Comparison of ENCODE assay signal across 8 mouse cellular contexts in genomic region chr17:44239030-44239721, GRCm38 (mm10). TPM values are rescaled to one million over a fixed set of nuclear protein-coding genes. Genes with fewer than 3 reads are reported as not detected.
DNase-seq lines count a peak whose midpoint lies in the region; ATAC-seq lines count a peak whose summit lies in the region.

No protein-coding gene starts in this region.

- H3K4me2 ChIP-seq in intestine, embryonic 15.5 days (replicated peaks), result peak overlapping the region; percentile 48
- peak overlapping the region; percentile 48 for H3K4me2 ChIP-seq in liver, embryonic 16.5 days (ENCODE audit: low read depth, low read length)
- H3K4me2 ChIP-seq in neural tube, embryonic 14.5 days (ENCODE audit: low read depth, low read length), result peak overlapping the region; percentile 15; the same call in 1 of the 2 replicates

- peak overlapping the region; percentile 77 for H3K27ac ChIP-seq in intestine, embryonic 15.5 days
- peak overlapping the region; percentile 64 for H3K27ac ChIP-seq in liver, embryonic 16.5 days (ENCODE audit: low read length)
- H3K27ac ChIP-seq in neural tube, embryonic 14.5 days (ENCODE audit: low read depth, low read length), result no peak overlapping the region

- H3K36me3 ChIP-seq in intestine, embryonic 15.5 days, result no peaks in the 10 kb centered on the region
- no peaks in the 10 kb centered on the region for H3K36me3 ChIP-seq in liver, embryonic 16.5 days (ENCODE audit: control insufficient read depth, insufficient read depth)
- H3K36me3 ChIP-seq in neural tube, embryonic 14.5 days (ENCODE audit: control insufficient read depth, insufficient read depth, low read length), result no peaks in the 10 kb centered on the region

- no peaks in the 10 kb centered on the region for H3K9me3 ChIP-seq in intestine, embryonic 15.5 days
- peaks cover 4% of the 10 kb centered on the region; the same call in 1 of the 2 replicates for H3K9me3 ChIP-seq in liver, embryonic 16.5 days (replicated peaks; ENCODE audit: control insufficient read depth, low read length)
- no peaks in the 10 kb centered on the region for H3K9me3 ChIP-seq in neural tube, embryonic 14.5 days (ENCODE audit: control insufficient read depth, low read length)

- 11% methylated on average over 10 of the region's 10 CpGs for WGBS in intestine, embryonic 15.5 days
- WGBS in liver, embryonic 16.5 days (ENCODE audit: insufficient replicate concordance), result 3% methylated on average over 10 of the region's 10 CpGs
- 21% methylated on average over 10 of the region's 10 CpGs for WGBS in neural tube, embryonic 14.5 days

- H3K27me3 ChIP-seq in intestine, embryonic 15.5 days (replicated peaks), result no peaks in the 10 kb centered on the region
- no peaks in the 10 kb centered on the region for H3K27me3 ChIP-seq in liver, embryonic 16.5 days (ENCODE audit: control insufficient read depth, insufficient read depth, low read depth, low read length)
- no peaks in the 10 kb centered on the region for H3K27me3 ChIP-seq in neural tube, embryonic 14.5 days (ENCODE audit: control insufficient read depth, insufficient read depth, low read length)

- H3K4me1 ChIP-seq in intestine, embryonic 15.5 days (replicated peaks), result peaks cover 12% of the 10 kb centered on the region; the same call in 1 of the 2 replicates
- H3K4me1 ChIP-seq in liver, embryonic 16.5 days (ENCODE audit: control insufficient read depth, low read depth, low read length), result no peaks in the 10 kb centered on the region
- no peaks in the 10 kb centered on the region for H3K4me1 ChIP-seq in neural tube, embryonic 14.5 days (ENCODE audit: control insufficient read depth, insufficient read depth, low read length)

- 0 out of 2 replicates have a peak overlapping the region, but pooled peaks have one; percentile 6 for H3K9ac ChIP-seq in intestine, embryonic 15.5 days
- no peak overlapping the region for H3K9ac ChIP-seq in liver, embryonic 16.5 days (ENCODE audit: low read depth, low read length)
- no peak overlapping the region for H3K9ac ChIP-seq in neural tube, embryonic 14.5 days (replicated peaks; ENCODE audit: low read depth, low read length)

- peak overlapping the region; percentile 11; the same call in 1 of the 2 replicates for H3K4me3 ChIP-seq in intestine, embryonic 15.5 days (replicated peaks)
- 0 out of 2 replicates have a peak overlapping the region, but pooled peaks have one; percentile 5 for H3K4me3 ChIP-seq in liver, embryonic 16.5 days (ENCODE audit: low read depth, low read length)
- no peak overlapping the region for H3K4me3 ChIP-seq in neural tube, embryonic 14.5 days (ENCODE audit: low read depth, low read length)

- peak; percentile 24 for DNase-seq in thymus, postnatal 14 days
- no peak for DNase-seq in thymus, adult 18-20 months
- peak; percentile 23 for DNase-seq in forelimb bud, embryonic 11.5 days (ENCODE audit: low read depth, low spot score)
- DNase-seq in B cell, adult 2 months, result no peak
- DNase-seq in spleen, adult 18-20 months, result no peak

- peak; percentile 93 for ATAC-seq in intestine, embryonic 15.5 days
- ATAC-seq in liver, embryonic 16.5 days (ENCODE audit: low read depth), result peak; percentile 59
- no peak for ATAC-seq in neural tube, embryonic 14.5 days (ENCODE audit: low read depth)

RNA-seq across cellular contexts. Expression of gene Clic5, which starts 50.8 kb away (rescaled TPM):
- polyA plus RNA-seq in intestine, embryonic 15.5 days (2015; fragmentation: Nextera tagmentation; extraction: Ambion mirVana), result 20.0 and 20.6 TPM in 2 replicates
- polyA plus RNA-seq in liver, embryonic 16.5 days (2015; fragmentation: Nextera tagmentation; extraction: Ambion mirVana), result 0.39 and 0.66 TPM in 2 replicates
- 0.17 and 0.35 TPM in 2 replicates for polyA plus RNA-seq in neural tube, embryonic 14.5 days (2014; fragmentation: Nextera tagmentation; extraction: Ambion mirVana)

Comparison
In these comparisons a context has a peak if more than half of its experiments do, and no peak if none do; other contexts are left out.
1. DNase-seq: peak in thymus, postnatal 14 days (single experiment) and forelimb bud, embryonic 11.5 days (single experiment); none in thymus, adult 18-20 months (0 of 2), B cell, adult 2 months (0 of 2) and spleen, adult 18-20 months (0 of 2).
2. RNA of gene Clic5, which starts 50.8 kb away (polyA plus RNA-seq): 20.0 to 20.6 TPM in intestine, embryonic 15.5 days; 0.39 to 0.66 TPM in liver, embryonic 16.5 days and 0.17 to 0.35 TPM in neural tube, embryonic 14.5 days; every median in the first group is over 10 times any median in the second.
3. Peak in every context shown above with its lines, with median percentiles within 50 percentile points of each other: H3K4me2 ChIP-seq.